Mouse (Mus musculus): Measurements from ENCODE around the gene Lrp6.

The Lrp6 gene

GRCm38 (mm10) chr6:134533021-134533420 lies 33.7 kb downstream of the Lrp6 start:
- DNase-seq (ENCODE audit: low read depth, low spot score) = no peak

GRCm38 (mm10) chr6:134531950-134532349 lies 34.8 kb downstream of the Lrp6 start:
- DNase-seq (ENCODE audit: low read depth, low spot score) = no peak

- no peak for DNase-seq (ENCODE audit: low read depth, low spot score)
Measured at GRCm38 (mm10) chr6:134529340-134529739, 37.4 kb downstream of the Lrp6 start.

- DNase-seq (ENCODE audit: low read depth, low spot score) = no peak
Measured at GRCm38 (mm10) chr6:134528396-134528795, 38.4 kb downstream of the Lrp6 start.

GRCm38 (mm10) chr6:134527596-134528128 lies 39.1 kb downstream of the Lrp6 start:
- DNase-seq (ENCODE audit: low read depth, low spot score) = no peak

GRCm38 (mm10) chr6:134526821-134527595 lies 39.8 kb downstream of the Lrp6 start:
- DNase-seq (ENCODE audit: low read depth, low spot score) = no peak

GRCm38 (mm10) chr6:134526275-134526674 lies 40.5 kb downstream of the Lrp6 start:
- no peak for DNase-seq (ENCODE audit: low read depth, low spot score)

- DNase-seq (ENCODE audit: low read depth, low spot score) = peak; percentile 44
Measured at GRCm38 (mm10) chr6:134521411-134521810, 45.4 kb downstream of the Lrp6 start.

GRCm38 (mm10) chr6:134520821-134521220 lies 45.9 kb downstream of the Lrp6 start:
- DNase-seq (ENCODE audit: low read depth, low spot score) = no peak

GRCm38 (mm10) chr6:134518450-134518849 lies 48.3 kb downstream of the Lrp6 start:
- no peak for DNase-seq (ENCODE audit: low read depth, low spot score)

GRCm38 (mm10) chr6:134517141-134517540 lies 49.6 kb downstream of the Lrp6 start:
- no peak for DNase-seq (ENCODE audit: low read depth, low spot score)

GRCm38 (mm10) chr6:134515416-134515815 lies 51.3 kb downstream of the Lrp6 start:
- DNase-seq (ENCODE audit: low read depth, low spot score) = no peak

GRCm38 (mm10) chr6:134513896-134514510 lies 52.8 kb downstream of the Lrp6 start:
- DNase-seq (ENCODE audit: low read depth, low spot score) = no peak

- DNase-seq (ENCODE audit: low read depth, low spot score) = no peak
Measured at GRCm38 (mm10) chr6:134513011-134513410, 53.8 kb downstream of the Lrp6 start.

- no peak for DNase-seq (ENCODE audit: low read depth, low spot score)
Measured at GRCm38 (mm10) chr6:134512478-134512877, 54.3 kb downstream of the Lrp6 start.

GRCm38 (mm10) chr6:134511118-134511517 lies 55.6 kb downstream of the Lrp6 start:
- no peak for DNase-seq (ENCODE audit: low read depth, low spot score)

GRCm38 (mm10) chr6:134510280-134510679 lies 56.5 kb downstream of the Lrp6 start:
- DNase-seq (ENCODE audit: low read depth, low spot score) = no peak

GRCm38 (mm10) chr6:134509731-134510226 lies 57.0 kb downstream of the Lrp6 start:
- no peak for DNase-seq (ENCODE audit: low read depth, low spot score)

- no peak for DNase-seq (ENCODE audit: low read depth, low spot score)
Measured at GRCm38 (mm10) chr6:134504866-134505265, 61.9 kb downstream of the Lrp6 start.

GRCm38 (mm10) chr6:134502335-134502734 lies 64.4 kb downstream of the Lrp6 start:
- no peak for DNase-seq (ENCODE audit: low read depth, low spot score)

- no peak for DNase-seq (ENCODE audit: low read depth, low spot score)
Measured at GRCm38 (mm10) chr6:134500381-134501162, 66.2 kb downstream of the Lrp6 start.

- no peak for DNase-seq (ENCODE audit: low read depth, low spot score)
Measured at GRCm38 (mm10) chr6:134499089-134499488, 67.7 kb downstream of the Lrp6 start.

Data from telencephalon, adult 2 months (tissue).